Mouse (Mus musculus) heart, postnatal 25 days (tissue): Measurements from ENCODE around the gene Tprn. TPM values are rescaled to one million over a fixed set of nuclear protein-coding genes. Genes with fewer than 3 reads are reported as not detected.
"Not testable (repeated sequence)": the region's sequence is repeated elsewhere in the genome, so short reads cannot be mapped to it uniquely, and the experiment has no call there.

Experiments used
- DNase-seq: peaks from one replicate; pipeline ENCODE4 v3.0.0; 2022; ENCODE audit warnings: low spot score
- intact Hi-C: fragments of 180-260 bp; cut with DNase I; formaldehyde crosslinking; loops from one replicate; pipeline ENCODE4 v1.15.1; 2025
- total RNA-seq, 2 experiments: library from RNA; stranded (reverse); gene quantifications; 2 replicates each; pipeline ENCODE4 v1.2.3; 2021

The Tprn gene
- total RNA-seq, 2 experiments from 2014 or later: 3.6 to 6.0 TPM

GRCm38 (mm10) chr2:25234551-25235220 lies 27.7 kb upstream of the Tprn start:
- intact Hi-C loops: no loop called here
- DNase-seq: no peak

- no peak for DNase-seq
- intact Hi-C loops: no loop called here
Measured at GRCm38 (mm10) chr2:25236614-25237013, 25.8 kb upstream of the Tprn start, which contains the start of gene Rnf224. Rnf224 (minus strand) TSS chr2:25236787.

- no peak for DNase-seq
- intact Hi-C loops: no loop called here
Measured at GRCm38 (mm10) chr2:25237522-25237921, 24.9 kb upstream of the Tprn start.

GRCm38 (mm10) chr2:25238106-25238505 lies 24.3 kb upstream of the Tprn start:
- intact Hi-C loops: no loop called here
- no peak for DNase-seq

GRCm38 (mm10) chr2:25239766-25240165 lies 22.7 kb upstream of the Tprn start:
- intact Hi-C loops: no loop called here

GRCm38 (mm10) chr2:25240310-25240709 lies 22.1 kb upstream of the Tprn start:
- intact Hi-C loops: no loop called here
- no peak for DNase-seq

More at GRCm38 (mm10) chr2:25239766-25240165, 22.7 kb upstream of the Tprn start:
- no peak for DNase-seq

- DNase-seq: peak; percentile 30
- intact Hi-C loops: no loop called here
Measured at GRCm38 (mm10) chr2:25240723-25241437, 21.5 kb upstream of the Tprn start.

- intact Hi-C loops: no loop called here
- DNase-seq: no peak
Measured at GRCm38 (mm10) chr2:25241438-25241775, 21.0 kb upstream of the Tprn start.

- intact Hi-C loops: no loop called here
- DNase-seq: no peak
Measured at GRCm38 (mm10) chr2:25242101-25242506, 20.3 kb upstream of the Tprn start, which contains the start of the genes Rnf208 and Cysrt1. Rnf208 (plus strand) TSS chr2:25242255. Cysrt1 (minus strand) TSS chr2:25242452.

- intact Hi-C loops: no loop called here
- no peak for DNase-seq
Measured at GRCm38 (mm10) chr2:25243342-25243741, 19.1 kb upstream of the Tprn start.

GRCm38 (mm10) chr2:25244144-25244543 lies 18.3 kb upstream of the Tprn start:
- intact Hi-C loops: no loop called here
- DNase-seq: no peak

GRCm38 (mm10) chr2:25246183-25247072 lies 16.0 kb upstream of the Tprn start, which contains the start of gene AL732309.1:
AL732309.1 (minus strand) TSS chr2:25246863.
- intact Hi-C loops: no loop called here
- DNase-seq: no peak

GRCm38 (mm10) chr2:25252331-25252730 lies 10.1 kb upstream of the Tprn start:
- intact Hi-C loops: loop anchor here (2.0 to 5.0 kb wide), 2 partner anchors 24 to 125 kb away; no protein-coding TSS in a partner anchor

GRCm38 (mm10) chr2:25255284-25255779 lies 7.1 kb upstream of the Tprn start, which contains the start of gene Tmem203:
Tmem203 (plus strand) TSS chr2:25255439.
- peak; percentile 68 for DNase-seq
- intact Hi-C loops: loop anchor here (2.0 to 5.0 kb wide), 2 partner anchors 63 to 77 kb away; partner anchors contain the start of gene Man1b1

More at GRCm38 (mm10) chr2:25252331-25252730, 10.1 kb upstream of the Tprn start:
- DNase-seq: no peak

GRCm38 (mm10) chr2:25256443-25257109 lies 5.8 kb upstream of the Tprn start:
- not testable (repeated sequence) for DNase-seq
- intact Hi-C loops: loop anchor here (5.0 kb wide), 1 partner anchor 76 kb away; the partner anchor contains the start of gene Man1b1

- DNase-seq: not testable (repeated sequence)
- intact Hi-C loops: loop anchor here (5.0 kb wide), 1 partner anchor 75 kb away; the partner anchor contains the start of gene Man1b1
Measured at GRCm38 (mm10) chr2:25257250-25257649, 5.2 kb upstream of the Tprn start.

GRCm38 (mm10) chr2:25258887-25259286 lies 3.5 kb upstream of the Tprn start:
- DNase-seq: no peak
- intact Hi-C loops: loop anchor here (5.0 kb wide), 1 partner anchor 73 kb away; the partner anchor contains the start of gene Man1b1

- intact Hi-C loops: no loop called here
- no peak for DNase-seq
Measured at GRCm38 (mm10) chr2:25261870-25262269, 548 bp upstream of the Tprn start.
